Mouse (Mus musculus): ENCODE results near the gene Olfr481. TPM values are rescaled to one million over a fixed set of nuclear protein-coding genes. Genes with fewer than 3 reads are reported as not detected.

The Olfr481 gene
- not detected in 2 replicates for polyA plus RNA-seq (2012; rRNA removed)

DNA sequence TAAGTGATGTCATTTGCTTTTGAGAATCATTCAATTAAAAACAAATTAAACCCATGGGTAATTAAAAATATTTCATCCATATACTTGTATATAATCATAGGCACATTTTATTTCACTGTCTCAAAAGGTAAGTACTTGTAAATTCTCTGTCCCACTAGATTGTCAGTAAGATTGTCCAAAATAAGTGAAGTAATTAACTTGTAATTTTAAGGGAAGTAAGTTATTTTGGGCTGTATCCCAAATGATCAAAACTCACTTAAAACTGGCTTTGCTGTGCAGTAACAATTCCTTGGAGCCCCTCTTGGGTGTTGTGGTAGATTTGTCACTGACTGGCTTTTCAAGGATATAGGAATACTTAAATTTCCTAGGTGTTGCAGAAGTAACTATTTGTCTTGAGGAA lies at the start of gene Olfr481:
Olfr481 (plus strand) TSS at position 301 of the 400 bp plus-strand sequence.

DNA sequence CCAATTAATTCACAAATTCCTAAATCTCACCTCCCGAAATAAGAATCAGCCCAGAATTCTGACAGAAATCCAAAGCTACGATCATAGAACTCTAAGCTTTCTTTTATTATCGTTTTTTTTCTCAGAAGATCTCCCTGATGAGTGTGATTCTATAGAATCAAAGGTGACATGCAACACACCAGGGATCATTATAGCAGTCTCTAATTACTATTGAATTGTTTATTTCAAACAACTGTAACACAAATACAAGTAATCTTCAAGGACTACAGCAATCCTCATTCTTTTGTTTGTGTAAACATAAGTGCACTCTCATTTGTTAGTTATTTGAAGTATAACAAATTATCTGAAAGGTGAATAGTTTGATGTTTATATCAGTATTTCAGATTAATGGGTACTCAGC lies 45.8 kb upstream of the Olfr481 start, which contains the start of gene Olfr478:
Olfr478 (minus strand) TSS at position 101 of the 400 bp plus-strand sequence.

DNA sequence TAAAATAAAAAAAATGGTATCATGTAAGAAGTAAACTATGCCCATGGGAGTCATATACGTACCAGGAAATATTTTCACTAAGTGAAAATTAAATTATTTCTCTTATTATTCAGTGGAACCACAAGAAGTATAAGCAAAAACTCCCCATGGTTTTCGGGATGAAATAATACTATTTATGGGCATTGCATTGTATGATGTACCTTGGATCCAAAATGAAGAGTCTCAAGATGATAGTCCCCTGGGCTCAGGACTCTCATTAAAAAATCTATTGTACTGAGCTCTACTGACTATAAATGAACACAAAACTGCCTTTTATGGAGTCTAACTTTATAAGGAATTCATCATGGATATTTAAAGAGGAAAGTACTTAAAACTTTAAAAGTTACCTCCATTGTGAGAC lies 29.3 kb upstream of the Olfr481 start, which contains the start of gene Olfr479:
Olfr479 (plus strand) TSS at position 301 of the 400 bp plus-strand sequence.

DNA sequence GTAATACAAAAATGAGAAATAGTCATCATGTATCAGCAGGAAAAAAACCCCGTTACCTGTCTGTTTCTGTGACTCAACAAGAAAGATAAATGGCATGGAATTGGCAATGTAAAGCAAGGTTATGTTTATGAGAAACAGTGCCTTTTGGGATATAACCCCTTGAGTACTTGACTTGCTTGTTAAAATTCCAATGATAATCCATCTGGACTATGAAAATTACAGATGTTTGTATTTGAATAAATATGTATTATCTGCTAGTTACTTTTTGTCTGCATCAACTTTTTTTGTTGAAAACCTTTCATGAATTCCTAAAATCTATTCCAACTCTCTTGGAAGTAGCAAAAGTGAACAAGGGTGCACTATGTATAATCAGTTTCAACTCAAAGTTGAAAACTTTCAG lies 12.4 kb upstream of the Olfr481 start, which contains the start of gene Olfr480:
Olfr480 (minus strand) TSS at position 101 of the 400 bp plus-strand sequence.

DNA sequence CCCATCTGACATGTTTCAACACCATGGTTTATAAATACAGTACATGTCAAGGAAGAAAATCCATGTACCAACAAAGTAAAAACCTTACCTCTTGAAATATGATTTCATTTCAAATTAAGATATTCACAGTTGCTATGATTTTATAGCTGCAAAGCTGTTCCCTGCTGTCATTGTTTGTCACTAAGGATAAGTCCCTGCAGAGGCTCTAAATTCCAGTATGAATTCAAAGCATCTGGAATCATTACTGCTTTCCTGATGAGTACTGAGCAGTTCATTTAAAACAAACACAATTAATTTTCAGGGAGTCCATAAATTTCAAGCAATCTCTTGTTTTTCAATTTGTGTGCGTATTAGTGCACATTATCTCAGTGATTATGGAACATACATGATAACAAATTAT lies 17.8 kb downstream of the Olfr481 start, which contains the start of gene Olfr482:
Olfr482 (minus strand) TSS at position 101 of the 400 bp plus-strand sequence.

DNA sequence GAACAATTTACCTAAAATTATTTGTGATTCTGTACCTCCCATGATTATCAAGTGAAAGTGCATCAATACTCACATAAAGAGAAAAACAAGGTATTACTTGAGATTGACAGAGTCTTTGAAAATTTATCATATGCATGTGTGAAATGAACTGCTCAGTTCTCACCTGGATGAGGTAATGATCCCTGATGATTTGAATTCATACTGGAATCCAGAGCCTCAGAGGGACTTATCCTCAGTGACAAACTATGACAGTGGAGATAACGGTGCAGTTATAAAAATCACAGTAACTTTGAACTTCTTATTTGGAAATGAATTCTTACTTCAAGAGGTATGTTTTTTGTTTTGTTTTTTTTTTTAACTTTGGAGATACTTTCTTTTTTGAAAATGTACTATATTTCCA lies 20.9 kb downstream of the Olfr481 start, which contains the start of gene Olfr483:
Olfr483 (plus strand) TSS at position 301 of the 400 bp plus-strand sequence.

DNA sequence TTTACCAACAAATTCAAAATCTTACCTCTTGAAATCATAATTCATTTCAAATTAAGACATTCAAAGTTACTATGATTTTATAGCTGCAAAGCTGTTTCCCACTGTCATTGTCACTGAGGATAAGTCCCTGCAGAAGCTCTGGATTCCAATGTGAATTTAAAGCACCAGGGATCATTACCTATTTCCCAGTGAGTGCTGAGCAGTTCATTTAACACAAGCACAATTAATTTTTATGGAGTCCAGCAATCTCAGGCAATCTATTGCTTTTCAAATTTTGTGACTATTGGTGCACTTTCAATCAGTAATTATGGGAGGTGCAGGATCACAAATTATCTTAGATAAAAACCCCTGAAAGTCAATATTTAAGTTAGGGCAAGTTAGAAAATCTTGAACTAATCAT lies 47.7 kb downstream of the Olfr481 start, which contains the start of gene Olfr484:
Olfr484 (minus strand) TSS at position 101 of the 400 bp plus-strand sequence.

Other genes with a start within 250 kb of the Olfr481 start
- gene Olfr470, start 232.4 kb upstream of the Olfr481 start, polyA plus RNA-seq (2012; rRNA removed) = not detected in 2 replicates
- gene Olfr472, start 182.0 kb upstream of the Olfr481 start, polyA plus RNA-seq (2012; rRNA removed) = not detected in 2 replicates
- not detected in 2 replicates for gene Olfr473, start 149.4 kb upstream of the Olfr481 start, polyA plus RNA-seq (2012; rRNA removed)
- not detected in 2 replicates for gene Olfr474, start 125.2 kb upstream of the Olfr481 start, polyA plus RNA-seq (2012; rRNA removed)
- gene Olfr476, start 115.1 kb upstream of the Olfr481 start, polyA plus RNA-seq (2012; rRNA removed) = not detected in 2 replicates
- gene Olfr477, start 93.2 kb upstream of the Olfr481 start, polyA plus RNA-seq (2012; rRNA removed) = not detected in 2 replicates
- not detected in 2 replicates for gene Olfr478, start 45.9 kb upstream of the Olfr481 start, polyA plus RNA-seq (2012; rRNA removed)
- not detected in 2 replicates for gene Olfr479, start 29.2 kb upstream of the Olfr481 start, polyA plus RNA-seq (2012; rRNA removed)
- not detected in 2 replicates for gene Olfr480, start 12.5 kb upstream of the Olfr481 start, polyA plus RNA-seq (2012; rRNA removed)
- gene Olfr482, start 17.7 kb downstream of the Olfr481 start, polyA plus RNA-seq (2012; rRNA removed) = not detected in 2 replicates
- gene Olfr483, start 21.0 kb downstream of the Olfr481 start, polyA plus RNA-seq (2012; rRNA removed) = not detected in 2 replicates
- gene Olfr484, start 47.6 kb downstream of the Olfr481 start, polyA plus RNA-seq (2012; rRNA removed) = not detected in 2 replicates
- not detected in 2 replicates for gene Olfr485, start 80.0 kb downstream of the Olfr481 start, polyA plus RNA-seq (2012; rRNA removed)
- gene Olfr486, start 92.9 kb downstream of the Olfr481 start, polyA plus RNA-seq (2012; rRNA removed) = not detected in 2 replicates
- not detected in 2 replicates for gene Olfr487, start 134.8 kb downstream of the Olfr481 start, polyA plus RNA-seq (2012; rRNA removed)
- gene Olfr488, start 178.5 kb downstream of the Olfr481 start, polyA plus RNA-seq (2012; rRNA removed) = not detected in 2 replicates
- gene Olfr490, start 209.1 kb downstream of the Olfr481 start, polyA plus RNA-seq (2012; rRNA removed) = not detected in 2 replicates
- not detected in 2 replicates for gene Olfr491, start 233.6 kb downstream of the Olfr481 start, polyA plus RNA-seq (2012; rRNA removed)
- not detected in 2 replicates for gene Olfr492, start 243.8 kb downstream of the Olfr481 start, polyA plus RNA-seq (2012; rRNA removed)